Mouse (Mus musculus): ENCODE results near the gene A930018P22Rik. TPM values are rescaled to one million over a fixed set of nuclear protein-coding genes. Genes with fewer than 3 reads are reported as not detected.
"Not testable (repeated sequence)": the region's sequence is repeated elsewhere in the genome, so short reads cannot be mapped to it uniquely, and the experiment has no call there.

A930018P22Rik gene
- polyA plus RNA-seq (2014; fragmentation: Nextera tagmentation; extraction: Ambion mirVana): not detected in 2 replicates

DNA sequence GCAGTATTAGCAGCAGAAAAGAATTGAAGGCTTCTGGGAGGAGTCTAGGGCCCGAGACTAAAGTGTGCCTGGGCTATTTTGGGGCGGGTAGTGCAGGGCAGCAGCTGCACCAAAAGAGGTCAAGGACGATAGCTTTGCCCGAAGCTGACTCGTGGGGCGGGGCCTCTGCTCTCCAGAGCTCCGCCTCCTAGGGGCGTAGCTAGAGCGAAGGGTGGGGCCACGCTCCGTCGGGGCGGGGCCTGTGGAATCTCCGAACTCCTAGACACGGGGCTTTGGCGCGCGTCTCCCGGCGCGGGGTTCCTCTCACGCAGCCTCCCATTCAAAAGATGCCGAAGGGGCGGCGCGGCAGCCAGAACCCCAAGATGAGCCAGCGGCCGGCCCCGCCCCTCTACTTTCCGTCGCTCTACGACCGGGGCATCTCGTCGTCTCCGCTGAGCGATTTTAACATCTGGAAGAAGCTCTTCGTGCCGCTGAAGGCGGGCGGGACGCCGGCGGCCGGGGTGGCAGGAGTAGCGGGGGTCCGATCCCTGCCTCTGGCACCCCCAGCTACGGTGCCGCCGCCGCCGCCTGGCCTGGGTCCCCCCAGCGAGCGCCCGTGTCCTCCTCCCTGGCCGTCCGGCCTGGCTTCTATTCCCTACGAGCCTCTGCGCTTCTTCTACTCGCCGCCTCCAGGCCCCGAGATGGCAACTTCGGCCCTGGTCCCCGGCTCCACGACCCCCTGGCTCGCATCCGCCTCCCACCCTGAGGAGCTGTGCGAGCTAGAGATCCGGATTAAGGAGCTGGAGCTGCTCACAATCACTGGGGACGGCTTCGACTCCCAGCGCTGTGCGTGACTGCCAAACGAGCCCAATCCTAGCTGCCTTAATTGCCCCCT, at the start of gene A930018P22Rik:
Gene A930018P22Rik (plus strand): TSS at position 265 of the 874 bp plus-strand sequence.
- H3K4me2 ChIP-seq (ENCODE audit: low read depth, low read length): peak within 1 kb of the TSS; percentile 87
- ATAC-seq (replicated peaks; ENCODE audit: insufficient number of reproducible peaks, low FRiP score, low TSS enrichment, low read depth): peak; percentile 87
- no peaks in the 10 kb centered on the region for H3K9me3 ChIP-seq (replicated peaks; ENCODE audit: control insufficient read depth, low read length)
- no peak within 1 kb of the TSS for H3K27ac ChIP-seq (replicated peaks; ENCODE audit: low read depth, low read length)
- no peaks in the 10 kb centered on the region for H3K36me3 ChIP-seq (replicated peaks; ENCODE audit: control insufficient read depth, insufficient read depth, low read depth, low read length)
- under 1% methylated on average over 74 of the region's 74 CpGs for WGBS
- no peaks in the 10 kb centered on the region for H3K4me1 ChIP-seq (ENCODE audit: control insufficient read depth, insufficient read depth, low read length)
- peak within 1 kb of the TSS; percentile 67 for H3K9ac ChIP-seq (replicated peaks; ENCODE audit: low read length)
- H3K27me3 ChIP-seq (ENCODE audit: control insufficient read depth, insufficient read depth, low read length): no peaks in the 10 kb centered on the region
- peak; percentile 96 for DNase-seq (ENCODE audit: low spot score)
- peak within 1 kb of the TSS; percentile 63 for H3K4me3 ChIP-seq (ENCODE audit: low read depth, low read length)

DNA sequence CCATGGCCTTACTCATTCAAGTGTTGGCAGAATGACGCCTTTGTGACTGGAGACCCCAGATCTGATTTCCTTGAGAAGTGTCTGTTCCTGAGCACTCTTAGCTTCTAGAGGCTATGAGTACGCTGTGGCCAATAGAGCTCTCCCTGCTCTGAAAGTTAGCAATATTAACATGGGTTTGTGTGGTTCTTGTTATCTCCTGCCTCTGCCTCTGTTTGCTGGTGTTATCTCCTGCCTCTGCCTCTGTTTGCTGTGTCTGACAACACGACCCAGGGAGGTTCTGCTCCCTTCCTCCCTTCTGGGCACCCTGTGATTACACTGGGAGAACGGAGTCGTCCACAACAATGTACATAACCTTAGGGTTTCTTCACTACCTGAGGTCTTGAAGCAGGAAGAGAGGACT, 44.3 kb upstream of the A930018P22Rik start:
- H3K27me3 ChIP-seq (ENCODE audit: control insufficient read depth, insufficient read depth, low read length); H3K36me3 ChIP-seq (replicated peaks; ENCODE audit: control insufficient read depth, insufficient read depth, low read depth, low read length); ATAC-seq (replicated peaks; ENCODE audit: insufficient number of reproducible peaks, low FRiP score, low TSS enrichment, low read depth); H3K9ac ChIP-seq (replicated peaks; ENCODE audit: low read length); H3K4me1 ChIP-seq (ENCODE audit: control insufficient read depth, insufficient read depth, low read length); H3K4me3 ChIP-seq (ENCODE audit: low read depth, low read length); H3K4me2 ChIP-seq (ENCODE audit: low read depth, low read length); H3K27ac ChIP-seq (replicated peaks; ENCODE audit: low read depth, low read length); DNase-seq (ENCODE audit: low spot score); H3K9me3 ChIP-seq (replicated peaks; ENCODE audit: control insufficient read depth, low read length): not testable (repeated sequence)
- WGBS: 74% methylated on average over 5 of the region's 5 CpGs

DNA sequence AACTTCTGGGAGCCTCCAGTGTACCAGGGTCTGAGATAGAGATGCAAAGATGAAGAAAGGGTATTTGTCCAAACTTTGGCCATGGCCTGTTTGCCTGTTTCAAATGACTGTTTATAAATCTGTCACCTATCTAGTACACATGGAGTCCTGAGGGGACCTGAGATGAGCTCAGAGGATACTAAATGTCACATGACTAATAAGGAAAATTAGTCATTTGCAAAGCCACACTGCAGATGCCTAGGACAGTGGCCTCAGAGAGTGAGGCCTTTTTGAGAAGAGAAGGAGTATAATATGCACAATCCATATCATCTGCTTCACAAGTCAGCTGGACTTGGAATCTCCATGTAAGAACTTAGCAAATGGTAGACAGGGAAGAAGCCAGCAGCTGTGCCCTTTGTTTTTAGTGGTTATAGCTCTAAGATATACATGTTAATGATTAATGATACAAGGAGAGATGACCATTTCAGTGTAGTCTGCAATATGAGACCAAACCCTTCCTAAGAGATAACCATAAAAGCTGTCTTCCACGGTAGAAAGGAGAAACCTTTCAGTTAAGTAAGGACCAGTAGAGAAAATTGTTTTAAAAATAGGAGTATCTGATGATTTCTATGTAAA, 41.0 kb upstream of the A930018P22Rik start:
- not testable (repeated sequence) for ATAC-seq (replicated peaks; ENCODE audit: insufficient number of reproducible peaks, low FRiP score, low TSS enrichment, low read depth); H3K4me2 ChIP-seq (ENCODE audit: low read depth, low read length); H3K27ac ChIP-seq (replicated peaks; ENCODE audit: low read depth, low read length); H3K9me3 ChIP-seq (replicated peaks; ENCODE audit: control insufficient read depth, low read length); H3K27me3 ChIP-seq (ENCODE audit: control insufficient read depth, insufficient read depth, low read length); H3K4me3 ChIP-seq (ENCODE audit: low read depth, low read length); DNase-seq (ENCODE audit: low spot score); H3K36me3 ChIP-seq (replicated peaks; ENCODE audit: control insufficient read depth, insufficient read depth, low read depth, low read length); H3K4me1 ChIP-seq (ENCODE audit: control insufficient read depth, insufficient read depth, low read length); H3K9ac ChIP-seq (replicated peaks; ENCODE audit: low read length)
- no CpG with 5 or more reads among the region's 1 CpGs for WGBS

DNA sequence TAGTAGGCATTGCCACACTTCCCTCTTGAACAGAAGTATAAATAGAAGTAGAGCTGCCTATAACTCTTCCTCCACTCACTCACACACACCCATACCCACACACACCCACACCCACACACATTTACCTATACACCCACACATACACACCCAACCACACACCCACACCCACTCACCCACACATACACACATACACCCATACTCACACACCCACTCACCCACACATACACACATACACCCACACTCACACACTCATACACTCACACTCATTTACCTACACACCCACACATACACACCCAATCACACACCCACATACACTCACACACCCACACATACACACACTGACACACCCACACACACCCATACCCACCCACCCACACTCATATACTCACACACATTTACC, 40.1 kb upstream of the A930018P22Rik start:
- Histone ChIP-seq H3K27ac (replicated peaks; ENCODE audit: low read depth, low read length) (no peak overlapping the region), H3K27me3 (ENCODE audit: control insufficient read depth, insufficient read depth, low read length) (no peaks in the 10 kb centered on the region), H3K4me2 (ENCODE audit: low read depth, low read length) (no peak overlapping the region), H3K4me1 (ENCODE audit: control insufficient read depth, insufficient read depth, low read length) (no peaks in the 10 kb centered on the region), H3K4me3 (ENCODE audit: low read depth, low read length) (no peak overlapping the region), H3K36me3 (replicated peaks; ENCODE audit: control insufficient read depth, insufficient read depth, low read depth, low read length) (no peaks in the 10 kb centered on the region), H3K9me3 (replicated peaks; ENCODE audit: control insufficient read depth, low read length) (no peaks in the 10 kb centered on the region), H3K9ac (replicated peaks; ENCODE audit: low read length) (no peak overlapping the region)
- ATAC-seq (replicated peaks; ENCODE audit: insufficient number of reproducible peaks, low FRiP score, low TSS enrichment, low read depth) (no peak), DNase-seq (ENCODE audit: low spot score) (no peak)

DNA sequence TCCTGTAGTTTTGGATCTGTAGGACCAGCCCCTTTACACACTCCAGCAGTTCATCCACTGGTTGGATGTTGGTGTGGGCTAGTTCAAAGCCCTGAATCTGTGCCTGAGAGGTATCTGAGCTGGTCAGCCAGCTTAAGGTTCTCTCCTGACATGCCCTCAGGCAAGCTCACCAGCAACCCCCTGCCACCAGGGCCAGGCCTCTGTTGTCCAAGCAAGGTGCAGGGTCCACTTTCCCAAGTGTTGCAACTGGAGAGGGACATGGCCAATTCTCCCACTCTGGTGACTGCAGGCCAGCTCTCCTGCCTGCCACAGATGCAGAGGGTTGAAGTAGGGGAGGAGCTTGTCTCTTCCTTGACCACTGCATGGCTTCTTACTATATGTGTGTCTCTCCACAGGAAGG, 38.5 kb upstream of the A930018P22Rik start:
- not testable (repeated sequence) for H3K9me3 ChIP-seq (replicated peaks; ENCODE audit: control insufficient read depth, low read length); ATAC-seq (replicated peaks; ENCODE audit: insufficient number of reproducible peaks, low FRiP score, low TSS enrichment, low read depth); H3K27ac ChIP-seq (replicated peaks; ENCODE audit: low read depth, low read length); H3K4me3 ChIP-seq (ENCODE audit: low read depth, low read length); H3K36me3 ChIP-seq (replicated peaks; ENCODE audit: control insufficient read depth, insufficient read depth, low read depth, low read length); H3K27me3 ChIP-seq (ENCODE audit: control insufficient read depth, insufficient read depth, low read length); H3K9ac ChIP-seq (replicated peaks; ENCODE audit: low read length); H3K4me1 ChIP-seq (ENCODE audit: control insufficient read depth, insufficient read depth, low read length); DNase-seq (ENCODE audit: low spot score); H3K4me2 ChIP-seq (ENCODE audit: low read depth, low read length)

DNA sequence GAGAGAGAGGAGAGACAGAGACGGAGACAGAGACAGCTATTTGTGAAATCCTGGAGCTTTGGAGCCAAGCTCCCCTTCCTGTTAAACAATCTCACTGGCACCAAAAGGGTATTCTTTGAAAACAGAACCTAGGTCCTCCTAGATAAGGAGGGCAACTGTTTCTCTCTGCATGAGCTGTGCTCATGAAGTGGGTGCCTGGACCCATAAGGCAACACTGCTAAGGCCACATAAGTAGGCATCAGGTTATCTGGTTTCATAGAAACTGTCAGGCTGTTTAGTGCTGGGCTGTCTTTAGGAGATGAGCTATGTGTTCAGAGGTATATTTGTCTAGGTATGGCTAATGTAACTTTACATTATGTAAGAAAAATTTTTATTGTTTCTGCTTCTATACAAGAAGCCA, 35.0 kb upstream of the A930018P22Rik start:
- not testable (repeated sequence) for ATAC-seq (replicated peaks; ENCODE audit: insufficient number of reproducible peaks, low FRiP score, low TSS enrichment, low read depth); H3K9ac ChIP-seq (replicated peaks; ENCODE audit: low read length); H3K4me2 ChIP-seq (ENCODE audit: low read depth, low read length); H3K4me3 ChIP-seq (ENCODE audit: low read depth, low read length); H3K4me1 ChIP-seq (ENCODE audit: control insufficient read depth, insufficient read depth, low read length); H3K27me3 ChIP-seq (ENCODE audit: control insufficient read depth, insufficient read depth, low read length); H3K9me3 ChIP-seq (replicated peaks; ENCODE audit: control insufficient read depth, low read length); DNase-seq (ENCODE audit: low spot score); H3K27ac ChIP-seq (replicated peaks; ENCODE audit: low read depth, low read length); H3K36me3 ChIP-seq (replicated peaks; ENCODE audit: control insufficient read depth, insufficient read depth, low read depth, low read length)
- WGBS: 82% methylated on average over 1 of the region's 1 CpGs

DNA sequence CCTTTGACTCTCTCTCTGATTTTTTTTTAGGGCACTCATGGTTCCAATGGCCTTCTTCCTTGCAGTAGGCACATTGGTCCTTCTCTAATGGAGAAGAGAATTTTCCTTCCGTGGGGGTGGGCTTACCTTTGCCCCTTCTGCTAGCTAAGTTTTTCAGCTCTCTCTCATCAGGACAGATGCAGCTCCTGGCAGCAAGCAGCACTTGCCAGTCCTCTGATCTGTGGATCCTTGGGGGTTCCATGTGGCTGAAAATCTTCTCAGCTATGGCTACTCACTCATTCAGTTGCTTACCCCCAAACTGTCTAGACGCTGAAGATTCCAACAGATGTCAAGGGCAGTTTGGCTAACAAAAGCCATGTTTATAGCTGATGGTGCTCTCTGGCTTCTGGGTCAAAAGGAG, 29.3 kb upstream of the A930018P22Rik start:
- Histone ChIP-seq H3K4me2 (ENCODE audit: low read depth, low read length) (no peak overlapping the region), H3K9ac (replicated peaks; ENCODE audit: low read length) (no peak overlapping the region), H3K36me3 (replicated peaks; ENCODE audit: control insufficient read depth, insufficient read depth, low read depth, low read length) (no peaks in the 10 kb centered on the region), H3K27me3 (ENCODE audit: control insufficient read depth, insufficient read depth, low read length) (no peaks in the 10 kb centered on the region), H3K4me3 (ENCODE audit: low read depth, low read length) (no peak overlapping the region), H3K9me3 (replicated peaks; ENCODE audit: control insufficient read depth, low read length) (no peaks in the 10 kb centered on the region), H3K4me1 (ENCODE audit: control insufficient read depth, insufficient read depth, low read length) (no peaks in the 10 kb centered on the region), H3K27ac (replicated peaks; ENCODE audit: low read depth, low read length) (no peak overlapping the region)
- no peak for ATAC-seq (replicated peaks; ENCODE audit: insufficient number of reproducible peaks, low FRiP score, low TSS enrichment, low read depth)
- DNase-seq (ENCODE audit: low spot score): no peak
- WGBS: 76% methylated on average over 2 of the region's 2 CpGs

DNA sequence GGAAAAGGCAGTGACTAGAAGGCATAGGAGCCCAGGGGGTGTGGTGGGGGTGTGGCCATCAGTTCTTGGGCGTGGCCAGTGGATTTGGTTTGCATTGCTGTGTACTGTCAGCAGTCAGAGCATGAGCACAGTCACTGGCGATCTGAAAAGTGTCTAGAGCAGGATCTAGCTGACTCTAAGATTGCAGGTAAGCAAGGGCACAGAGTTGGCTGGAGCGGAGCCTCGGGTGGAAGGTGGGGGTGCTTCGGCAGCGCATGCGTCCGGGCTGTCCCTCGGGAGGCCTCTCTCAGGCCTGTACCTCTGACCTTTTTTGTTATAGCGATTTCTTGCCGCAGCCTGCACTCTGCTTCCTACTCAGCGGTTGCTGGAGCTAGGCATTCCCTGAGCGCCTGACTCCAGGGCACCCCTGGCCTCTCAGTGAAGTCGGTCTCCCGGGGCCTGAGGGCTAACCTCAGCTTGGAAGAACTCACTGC, 26.8 kb upstream of the A930018P22Rik start, which contains the start of gene Cd59a:
Gene Cd59a (plus strand): TSS at position 61 of the 473 bp plus-strand sequence.
- Histone ChIP-seq H3K27ac (replicated peaks; ENCODE audit: low read depth, low read length) (peak within 1 kb of the TSS; percentile 38), H3K9me3 (replicated peaks; ENCODE audit: control insufficient read depth, low read length) (no peaks in the 10 kb centered on the region), H3K27me3 (ENCODE audit: control insufficient read depth, insufficient read depth, low read length) (no peaks in the 10 kb centered on the region), H3K4me3 (ENCODE audit: low read depth, low read length) (peak within 1 kb of the TSS; percentile 29), H3K4me2 (ENCODE audit: low read depth, low read length) (peak within 1 kb of the TSS; percentile 59), H3K4me1 (ENCODE audit: control insufficient read depth, insufficient read depth, low read length) (no peaks in the 10 kb centered on the region), H3K36me3 (replicated peaks; ENCODE audit: control insufficient read depth, insufficient read depth, low read depth, low read length) (no peaks in the 10 kb centered on the region), H3K9ac (replicated peaks; ENCODE audit: low read length) (peak within 1 kb of the TSS; percentile 25)
- ATAC-seq (replicated peaks; ENCODE audit: insufficient number of reproducible peaks, low FRiP score, low TSS enrichment, low read depth) (peak; percentile 95), DNase-seq (ENCODE audit: low spot score) (peak; percentile 89)
- 6% methylated on average over 15 of the region's 15 CpGs for WGBS

Data from embryonic facial prominence, embryonic 11.5 days (tissue).